Mouse (Mus musculus) thymus, adult 2 months (tissue): ENCODE measurements around the gene Ppm1b. TPM values are rescaled to one million over a fixed set of nuclear protein-coding genes. Genes with fewer than 3 reads are reported as not detected.

Source experiments
- DNase-seq: peaks from one replicate; pipeline ENCODE4 v3.0.0; 2021
- H3K27ac ChIP-seq: fragments of 200-500 bp; 2 replicates; pipeline ENCODE4 v1.5.1; 2012; ENCODE audit warnings: low read length, control low read depth; ENCODE audit not compliant: control insufficient read depth, insufficient read depth
- H3K27me3 ChIP-seq: fragments of 200-500 bp; 2 replicates; pipeline ENCODE4 v1.6.1; 2012; ENCODE audit warnings: mild to moderate bottlenecking, low read length, moderate library complexity, mixed read lengths; ENCODE audit not compliant: control insufficient read depth, insufficient read depth
- H3K36me3 ChIP-seq: fragments of 200-500 bp; 2 replicates; pipeline ENCODE4 v1.6.1; 2012; ENCODE audit warnings: mild to moderate bottlenecking, low read length, moderate library complexity; ENCODE audit not compliant: control insufficient read depth, insufficient read depth
- H3K4me1 ChIP-seq: fragments of 200-500 bp; replicated peaks from 2 replicates; pipeline ENCODE4 v1.6.1; 2012; ENCODE audit warnings: low read length; ENCODE audit not compliant: control insufficient read depth, insufficient read depth
- H3K4me3 ChIP-seq: fragments of 200-500 bp; 2 replicates; pipeline ENCODE4 v1.5.1; 2012; ENCODE audit warnings: mild to moderate bottlenecking, low read length, control low read depth, moderate library complexity; ENCODE audit not compliant: control insufficient read depth, insufficient read depth
- CTCF ChIP-seq: fragments of 200-500 bp; IDR thresholded peaks from 2 replicates; pipeline ENCODE4 v1.5.1; 2012; ENCODE audit warnings: mild to moderate bottlenecking, control low read depth, low read length, moderate library complexity, borderline replicate concordance; ENCODE audit not compliant: control insufficient read depth, poor library complexity, insufficient read depth; ENCODE audit errors: extremely low read depth
- POLR2A ChIP-seq: fragments of 200-500 bp; IDR thresholded peaks from 2 replicates; pipeline ENCODE4 v1.6.1; 2012; ENCODE audit warnings: mild to moderate bottlenecking, low read length, control low read depth, moderate library complexity; ENCODE audit not compliant: control insufficient read depth, poor library complexity, insufficient read depth; ENCODE audit errors: extremely low read depth
- WGBS: fragments of 180-500 bp; shearing (Covaris S2); methylation state at CpG from one replicate; pipeline ENCODE4 v1.1.7; 2018; 5-methylcytosine and 5-hydroxymethylcytosine counted together
- polyA plus RNA-seq: library from polyadenylated mRNA; depleted of rRNA; stranded (reverse); fragments of >200 nt; gene quantifications from 2 replicates; pipeline ENCODE4 v1.2.3, GENCODE M21; 2012

The Ppm1b gene
- polyA plus RNA-seq, 1 experiment = 36.4 TPM

- TF ChIP-seq POLR2A (no peak), CTCF (no peak)
- H3K27me3 ChIP-seq = no peaks in the 10 kb centered on the region
- H3K36me3 ChIP-seq = no peaks in the 10 kb centered on the region
- no peak within 1 kb of the TSS for H3K4me3 ChIP-seq
- no peak for DNase-seq
- 92% methylated on average over 20 of the region's 20 CpGs for WGBS
- H3K27ac ChIP-seq = no peak within 1 kb of the TSS
- peaks cover 6% of the 10 kb centered on the region for H3K4me1 ChIP-seq
Observed at GRCm38 (mm10) chr17:85028093-85028739, 71.7 kb downstream of the Ppm1b start, which contains the start of gene Slc3a1. Gene Slc3a1, plus strand, starts transcription at chr17:85028376.

- DNase-seq = no peak
- Histone ChIP-seq H3K4me3 (no peak overlapping the region), H3K36me3 (no peaks in the 10 kb centered on the region), H3K27me3 (no peaks in the 10 kb centered on the region), H3K4me1 (peaks cover 4% of the 10 kb centered on the region), H3K27ac (no peak overlapping the region)
- TF ChIP-seq POLR2A = no peak
- WGBS = 95% methylated on average over 10 of the region's 10 CpGs
Observed at GRCm38 (mm10) chr17:85028797-85029196, 72.3 kb downstream of the Ppm1b start.

- Histone ChIP-seq H3K36me3 (no peaks in the 10 kb centered on the region), H3K4me3 (no peak overlapping the region), H3K4me1 (no peaks in the 10 kb centered on the region), H3K27me3 (no peaks in the 10 kb centered on the region), H3K27ac (no peak overlapping the region)
- 80% methylated on average over 5 of the region's 5 CpGs for WGBS
- TF ChIP-seq CTCF (no peak), POLR2A (no peak)
- no peak for DNase-seq
Observed at GRCm38 (mm10) chr17:85030651-85031050, 74.1 kb downstream of the Ppm1b start.

- TF ChIP-seq POLR2A (no peak), CTCF (no peak)
- no peak for DNase-seq
- no peak overlapping the region for H3K4me3 ChIP-seq
- no peaks in the 10 kb centered on the region for H3K4me1 ChIP-seq
- no peaks in the 10 kb centered on the region for H3K27me3 ChIP-seq
- WGBS = 90% methylated on average over 3 of the region's 3 CpGs
- H3K36me3 ChIP-seq = no peaks in the 10 kb centered on the region
- H3K27ac ChIP-seq = no peak overlapping the region
Observed at GRCm38 (mm10) chr17:85033087-85033486, 76.5 kb downstream of the Ppm1b start.

GRCm38 (mm10) chr17:85034068-85034467 lies 77.5 kb downstream of the Ppm1b start:
- Histone ChIP-seq H3K27me3 (no peaks in the 10 kb centered on the region), H3K4me1 (no peaks in the 10 kb centered on the region), H3K36me3 (no peaks in the 10 kb centered on the region), H3K4me3 (no peak overlapping the region), H3K27ac (no peak overlapping the region)
- TF ChIP-seq POLR2A (no peak), CTCF (no peak)
- 79% methylated on average over 11 of the region's 11 CpGs for WGBS
- DNase-seq = no peak

GRCm38 (mm10) chr17:85037855-85038254 lies 81.3 kb downstream of the Ppm1b start:
- H3K4me1 ChIP-seq = no peaks in the 10 kb centered on the region
- no peak overlapping the region for H3K27ac ChIP-seq
- H3K36me3 ChIP-seq = no peaks in the 10 kb centered on the region
- H3K27me3 ChIP-seq = no peaks in the 10 kb centered on the region
- H3K4me3 ChIP-seq = no peak overlapping the region
- WGBS = 91% methylated on average over 5 of the region's 5 CpGs
- TF ChIP-seq CTCF (no peak), POLR2A (no peak)
- no peak for DNase-seq

- DNase-seq = no peak
- no peaks in the 10 kb centered on the region for H3K27me3 ChIP-seq
- 92% methylated on average over 4 of the region's 4 CpGs for WGBS
Observed at GRCm38 (mm10) chr17:85038311-85038710, 81.8 kb downstream of the Ppm1b start.

More at GRCm38 (mm10) chr17:85038311-85038710, 81.8 kb downstream of the Ppm1b start:
- TF ChIP-seq CTCF (no peak), POLR2A (no peak)
- no peak overlapping the region for H3K4me3 ChIP-seq
- no peaks in the 10 kb centered on the region for H3K36me3 ChIP-seq
- no peak overlapping the region for H3K27ac ChIP-seq
- H3K4me1 ChIP-seq = no peaks in the 10 kb centered on the region
